Mouse (Mus musculus) ES-E14 (cell line): Measurements from ENCODE around the gene Il12a.

Source experiments
- ZC3H11A ChIP-seq: IDR thresholded peaks from 2 replicates; pipeline ENCODE4 v1.6.1; 2012; ENCODE audit warnings: low read depth, mild to moderate bottlenecking, inconsistent platforms, low read length, borderline replicate concordance
- ZNF384 ChIP-seq: IDR thresholded peaks from 2 replicates; pipeline ENCODE4 v1.6.1; 2012; ENCODE audit warnings: low read depth, low read length, inconsistent platforms

- TF ChIP-seq ZNF384 (no peak), ZC3H11A (no peak)
Observed at GRCm38 (mm10) chr3:68646387-68647130, 43.9 kb upstream of the Il12a start.
